Mouse (Mus musculus): Measurements from ENCODE around the gene Pink1.

DNA sequence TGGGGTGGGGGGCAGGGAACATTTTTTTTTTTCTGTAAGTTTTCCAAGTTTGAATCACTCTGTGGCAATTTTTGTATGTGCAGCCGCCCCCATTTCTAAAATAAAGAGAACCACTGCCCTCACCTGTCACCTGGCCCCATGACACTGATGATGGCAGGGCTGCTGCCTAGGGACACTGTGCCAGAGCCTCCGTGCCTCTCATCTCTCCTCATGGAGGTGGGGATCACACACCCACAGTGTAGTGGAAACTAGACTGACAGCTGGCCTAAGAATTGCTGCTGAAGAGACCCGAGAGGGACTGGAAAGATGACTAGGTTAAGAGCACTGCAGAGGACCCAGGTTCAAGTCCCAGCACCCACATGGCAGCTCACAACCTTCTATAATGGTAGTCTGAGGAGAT, 14.0 kb downstream of the Pink1 start:
- TF ChIP-seq POLR2A (IDR thresholded peaks at IDR 0.05; ENCODE audit: insufficient read depth, low read depth, low read length) (no peak), CTCF (IDR thresholded peaks at IDR 0.05; ENCODE audit: insufficient read depth, low read depth, low read length) (no peak)

All from olfactory bulb, adult 2 months (tissue).